Mouse (Mus musculus) ES-Bruce4 (cell line): ENCODE results near the gene Rai1. TPM values are rescaled to one million over a fixed set of nuclear protein-coding genes. Genes with fewer than 3 reads are reported as not detected.

Experiments used
- H3K27ac ChIP-seq: 2 replicates; pipeline ENCODE4 v1.5.1; 2012; ENCODE audit warnings: low read length, inconsistent platforms; ENCODE audit not compliant: insufficient read depth
- H3K27me3 ChIP-seq: 2 replicates; pipeline ENCODE4 v1.6.1; 2012; ENCODE audit warnings: mild to moderate bottlenecking, low read length, inconsistent platforms; ENCODE audit not compliant: control insufficient read depth, poor library complexity, insufficient read depth, severe bottlenecking
- H3K36me3 ChIP-seq: 2 replicates; pipeline ENCODE4 v1.6.1; 2012; ENCODE audit warnings: inconsistent platforms, mild to moderate bottlenecking, low read length, moderate library complexity; ENCODE audit not compliant: control insufficient read depth, poor library complexity, insufficient read depth, severe bottlenecking
- H3K4me1 ChIP-seq: one replicate; pipeline ENCODE4 v1.8.1; 2011; ENCODE audit warnings: low read length; ENCODE audit not compliant: control insufficient read depth, insufficient read depth
- H3K4me3 ChIP-seq: 2 replicates; pipeline ENCODE4 v1.5.1; 2011; ENCODE audit warnings: low read depth, mild to moderate bottlenecking, low read length
- H3K9ac ChIP-seq: 2 replicates; pipeline ENCODE4 v1.6.1; 2012; ENCODE audit warnings: low read depth, mild to moderate bottlenecking, inconsistent platforms; ENCODE audit not compliant: poor library complexity, severe bottlenecking
- H3K9me3 ChIP-seq: replicated peaks from 2 replicates; pipeline ENCODE4 v1.6.1; 2012; ENCODE audit warnings: mild to moderate bottlenecking, low read length, inconsistent platforms; ENCODE audit not compliant: control insufficient read depth, poor library complexity, insufficient read depth, severe bottlenecking
- CTCF ChIP-seq: IDR thresholded peaks from one replicate; pipeline ENCODE4 v1.8.1; 2011; ENCODE audit warnings: low read depth, low read length
- EP300 ChIP-seq: IDR thresholded peaks from 2 replicates; pipeline ENCODE4 v1.6.1; 2011; ENCODE audit warnings: low read depth, low read length; ENCODE audit not compliant: insufficient read depth
- POLR2A ChIP-seq: IDR thresholded peaks from one replicate; pipeline ENCODE4 v1.8.1; 2011; ENCODE audit warnings: low read length; ENCODE audit not compliant: insufficient read depth
- polyA plus RNA-seq: library from polyadenylated mRNA; stranded (reverse); fragments of >200 nt; gene quantifications from 2 replicates; pipeline ENCODE4 v1.2.4, GENCODE M21; 2011; ENCODE audit warnings: low read depth; ENCODE audit not compliant: missing spikeins, insufficient read depth, insufficient read length

Rai1 gene
- polyA plus RNA-seq, 1 experiment: 21.9 TPM

DNA sequence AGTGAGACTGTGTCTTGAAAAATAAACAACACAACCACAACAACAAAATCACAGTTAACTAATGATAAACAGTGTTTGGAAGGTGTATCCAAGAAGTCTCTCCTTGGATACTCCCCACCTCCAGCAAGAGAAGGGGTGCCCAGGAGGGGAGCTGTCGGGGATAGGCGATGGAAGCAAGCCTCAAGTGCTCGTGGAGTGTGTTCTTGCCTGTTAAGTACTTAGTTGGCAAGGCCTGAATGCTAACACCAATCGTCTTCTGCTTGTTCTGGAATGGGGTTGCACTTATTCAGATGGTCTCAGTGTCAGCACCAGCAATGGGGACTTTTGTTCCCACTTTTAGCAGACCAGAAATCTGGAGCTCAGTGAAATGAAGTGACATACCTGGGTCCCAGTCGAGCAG lies 43.8 kb downstream of the Rai1 start:
- H3K9ac ChIP-seq: no peak overlapping the region
- no peak overlapping the region for H3K4me3 ChIP-seq
- H3K4me1 ChIP-seq: no peaks in the 10 kb centered on the region
- H3K9me3 ChIP-seq: no peaks in the 10 kb centered on the region
- H3K27ac ChIP-seq: no peak overlapping the region
- H3K36me3 ChIP-seq: no peaks in the 10 kb centered on the region
- TF ChIP-seq POLR2A (no peak), EP300 (no peak), CTCF (no peak)
- no peaks in the 10 kb centered on the region for H3K27me3 ChIP-seq

DNA sequence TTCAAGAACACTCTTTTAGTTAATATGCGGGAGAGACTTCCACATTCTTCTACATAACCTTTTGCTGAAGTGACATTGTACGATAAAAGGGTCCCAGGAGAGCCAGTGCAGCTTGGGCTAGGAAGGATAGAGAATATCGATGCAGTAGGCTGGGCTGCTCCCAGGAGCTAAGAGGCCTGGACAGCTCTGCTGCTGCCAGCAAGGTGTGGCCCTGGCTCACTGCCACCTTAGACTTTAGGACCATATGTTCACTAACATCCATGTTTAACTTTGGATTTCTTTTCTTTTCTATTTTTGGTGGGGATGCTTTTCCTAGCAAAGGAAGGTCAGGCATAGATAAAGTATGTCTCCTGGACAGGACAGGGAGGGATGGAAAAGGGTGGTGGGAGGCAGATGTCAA lies 44.3 kb downstream of the Rai1 start:
- H3K9ac ChIP-seq: no peak overlapping the region
- H3K4me1 ChIP-seq: no peaks in the 10 kb centered on the region
- no peaks in the 10 kb centered on the region for H3K27me3 ChIP-seq
- TF ChIP-seq CTCF: no peak
- no peak for TF ChIP-seq POLR2A
- TF ChIP-seq EP300: no peak
- H3K4me3 ChIP-seq: no peak overlapping the region
- H3K9me3 ChIP-seq: no peaks in the 10 kb centered on the region
- no peak overlapping the region for H3K27ac ChIP-seq
- no peaks in the 10 kb centered on the region for H3K36me3 ChIP-seq

DNA sequence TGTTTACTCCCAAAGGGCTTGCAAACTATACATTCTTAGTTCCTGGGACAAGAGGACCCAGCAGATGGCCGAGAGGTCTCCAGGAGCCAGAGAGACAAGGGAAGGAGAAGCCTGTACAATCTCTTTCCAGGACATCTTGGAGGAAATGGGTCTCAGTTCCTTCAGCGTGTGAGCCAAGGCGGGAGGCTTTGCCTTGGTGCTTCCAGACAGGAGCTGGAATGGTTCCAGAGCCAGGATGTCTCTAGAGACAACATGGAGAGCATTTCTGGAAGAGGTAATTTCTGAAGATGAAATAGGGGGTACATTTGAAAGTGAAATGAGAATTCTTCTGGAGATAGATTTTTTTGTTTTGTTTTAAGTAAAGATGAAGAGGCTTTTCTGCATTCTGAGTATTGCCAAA lies 45.9 kb downstream of the Rai1 start:
- no peaks in the 10 kb centered on the region for H3K27me3 ChIP-seq
- H3K9ac ChIP-seq: no peak overlapping the region
- H3K36me3 ChIP-seq: no peaks in the 10 kb centered on the region
- no peak overlapping the region for H3K4me3 ChIP-seq
- no peak overlapping the region for H3K27ac ChIP-seq
- H3K4me1 ChIP-seq: no peaks in the 10 kb centered on the region
- H3K9me3 ChIP-seq: no peaks in the 10 kb centered on the region
- TF ChIP-seq POLR2A (no peak), CTCF (no peak), EP300 (no peak)

DNA sequence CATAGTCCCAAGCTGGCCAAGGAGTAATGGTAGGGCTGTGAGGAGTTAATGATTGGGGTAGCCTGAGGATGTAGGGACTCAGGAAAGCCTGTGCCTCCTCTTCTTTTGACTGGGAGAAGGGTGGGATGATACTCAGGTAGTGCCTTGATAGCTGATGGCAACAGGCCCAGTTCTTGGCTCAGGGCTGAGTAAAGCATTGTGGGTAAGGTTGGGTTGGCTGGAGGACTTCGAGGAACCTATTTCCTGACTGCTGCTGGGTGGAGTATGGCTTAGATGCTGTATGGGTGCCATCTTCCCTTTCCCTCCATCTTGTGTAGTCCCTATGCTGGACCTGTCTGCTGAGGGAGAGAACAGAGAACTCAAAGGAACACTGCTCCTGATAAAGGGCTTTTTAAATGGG lies 47.5 kb downstream of the Rai1 start:
- TF ChIP-seq EP300 (no peak), POLR2A (no peak), CTCF (no peak)
- no peaks in the 10 kb centered on the region for H3K36me3 ChIP-seq
- H3K9me3 ChIP-seq: no peaks in the 10 kb centered on the region
- no peak overlapping the region for H3K27ac ChIP-seq
- no peak overlapping the region for H3K9ac ChIP-seq
- H3K27me3 ChIP-seq: no peaks in the 10 kb centered on the region
- H3K4me3 ChIP-seq: no peak overlapping the region
- H3K4me1 ChIP-seq: no peaks in the 10 kb centered on the region

- Histone ChIP-seq H3K4me1 (no peaks in the 10 kb centered on the region), H3K9me3 (no peaks in the 10 kb centered on the region), H3K27me3 (no peaks in the 10 kb centered on the region), H3K36me3 (no peaks in the 10 kb centered on the region), H3K9ac (no peak overlapping the region), H3K4me3 (no peak overlapping the region), H3K27ac (no peak overlapping the region)
- TF ChIP-seq CTCF (no peak), EP300 (no peak), POLR2A (no peak)
These were observed 49.1 kb downstream of the Rai1 start for GRCm38 (mm10) chr11:60153936-60154335.

DNA sequence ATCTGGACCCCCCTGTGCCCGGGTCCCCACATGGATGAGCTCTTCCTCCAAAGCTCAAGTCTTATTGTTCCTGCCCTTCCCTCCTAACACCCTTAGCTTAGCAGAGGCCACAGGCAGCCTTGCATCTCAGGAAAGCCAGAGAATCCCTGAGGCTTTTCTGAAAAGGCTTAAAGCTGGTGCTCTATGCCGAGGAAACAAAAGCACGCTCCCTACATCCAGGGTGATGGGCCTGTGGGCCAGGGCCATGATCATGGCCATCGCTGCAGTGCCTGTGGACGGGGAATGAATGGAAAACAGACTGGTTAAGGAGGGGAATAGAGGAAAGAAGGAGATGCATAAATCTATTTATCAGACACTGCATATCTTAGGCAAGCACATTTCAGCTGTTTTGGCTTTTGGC lies 50.9 kb downstream of the Rai1 start:
- H3K27me3 ChIP-seq: no peaks in the 10 kb centered on the region
- peaks cover 2% of the 10 kb centered on the region for H3K4me1 ChIP-seq
- H3K4me3 ChIP-seq: no peak overlapping the region
- no peak for TF ChIP-seq EP300
- TF ChIP-seq POLR2A: no peak
- TF ChIP-seq CTCF: no peak
- H3K9me3 ChIP-seq: no peaks in the 10 kb centered on the region
- H3K27ac ChIP-seq: no peak overlapping the region
- H3K36me3 ChIP-seq: no peaks in the 10 kb centered on the region
- no peak overlapping the region for H3K9ac ChIP-seq
